Comparison of ENCODE assay signal across 9 mouse cellular contexts in genomic region chr13:50031757-50032156, GRCm38 (mm10).
A peak's percentile ranks its signal among the peaks of the same experiment; 100 is the strongest.
DNase-seq lines count a peak whose midpoint lies in the region; ATAC-seq and TF ChIP-seq lines count a peak whose summit lies in the region.
"Had no signal": no experiment of that assay in that cellular context is flagged by ENCODE, and none has a peak within 500 bp of the region (broad histone marks: within the 10 kb centered on the region; RNA-seq: fewer than 3 reads in every experiment).

No protein-coding gene starts in this region.

- no peak for TF ChIP-seq POLR2A in thymus, adult 2 months (IDR thresholded peaks at IDR 0.05; ENCODE audit: control insufficient read depth, extremely low read depth, insufficient read depth, low read length, poor library complexity)

- 20% methylated on average over 1 of the region's 1 CpGs for WGBS in liver, embryonic 14.5 days (ENCODE audit: insufficient replicate concordance)
- 8% methylated on average over 1 of the region's 1 CpGs for WGBS in liver, embryonic 12.5 days (ENCODE audit: insufficient replicate concordance)
- WGBS in thymus, adult 2 months, result 27% methylated on average over 1 of the region's 1 CpGs

- H3K36me3 ChIP-seq in liver, embryonic 14.5 days (replicated peaks; ENCODE audit: control insufficient read depth, insufficient read depth, low read depth), result no peaks in the 10 kb centered on the region
- no peaks in the 10 kb centered on the region for H3K36me3 ChIP-seq in liver, embryonic 12.5 days
- H3K36me3 ChIP-seq in thymus, adult 2 months (ENCODE audit: control insufficient read depth, insufficient read depth, low read length), result no peaks in the 10 kb centered on the region

- peak; percentile 60 for TF ChIP-seq CTCF in gastrocnemius, adult 2 months (IDR thresholded peaks at IDR 0.05)
- peak; percentile 53 for TF ChIP-seq CTCF in liver, embryonic 14.5 days (IDR thresholded peaks at IDR 0.05; ENCODE audit: low read depth)
- TF ChIP-seq CTCF in Patski (IDR thresholded peaks at IDR 0.05), result peak; percentile 21
- TF ChIP-seq CTCF in thymus, adult 2 months (IDR thresholded peaks at IDR 0.05; ENCODE audit: borderline replicate concordance, control insufficient read depth, extremely low read depth, insufficient read depth, low read length, poor library complexity), result no peak

- POLR2A ChIA-PET in Patski (lab: Charles Lee), result no interaction called here

- H3K9me3 ChIP-seq in liver, embryonic 14.5 days (ENCODE audit: control insufficient read depth, low read length), result no peaks in the 10 kb centered on the region
- H3K9me3 ChIP-seq in liver, embryonic 12.5 days (replicated peaks), result no peaks in the 10 kb centered on the region

- CTCF ChIA-PET in Patski (lab: Charles Lee), result no interaction called here

- no peak overlapping the region for H3K4me2 ChIP-seq in liver, embryonic 14.5 days (ENCODE audit: low read depth)
- H3K4me2 ChIP-seq in liver, embryonic 12.5 days, result no peak overlapping the region

- no peaks in the 10 kb centered on the region for H3K4me1 ChIP-seq in liver, embryonic 14.5 days (replicated peaks; ENCODE audit: control insufficient read depth in 2 of 2, insufficient read depth in 2 of 2, low read length in 1 of 2)
- no peaks in the 10 kb centered on the region for H3K4me1 ChIP-seq in liver, embryonic 12.5 days
- no peaks in the 10 kb centered on the region for H3K4me1 ChIP-seq in thymus, adult 2 months (replicated peaks; ENCODE audit: control insufficient read depth, insufficient read depth, low read length)

- TF ChIP-seq EP300 in liver, embryonic 14.5 days (IDR thresholded peaks at IDR 0.05; ENCODE audit: low read depth), result no peak

- H3K27ac ChIP-seq in gastrocnemius, adult 2 months, result no peak overlapping the region
- no peak overlapping the region for H3K27ac ChIP-seq in liver, embryonic 14.5 days
- H3K27ac ChIP-seq in liver, embryonic 12.5 days, result no peak overlapping the region
- H3K27ac ChIP-seq in thymus, adult 2 months (ENCODE audit: control insufficient read depth, insufficient read depth, low read length), result no peak overlapping the region

- H3K4me3 ChIP-seq in gastrocnemius, adult 2 months, result no peak overlapping the region
- H3K4me3 ChIP-seq in liver, embryonic 14.5 days (ENCODE audit: insufficient read depth in 1 of 2, low read depth in 2 of 2, low read length in 2 of 2), result no peak overlapping the region
- no peak overlapping the region for H3K4me3 ChIP-seq in liver, embryonic 12.5 days
- no peak overlapping the region for H3K4me3 ChIP-seq in thymus, adult 2 months (ENCODE audit: control insufficient read depth, insufficient read depth, low read length)

- intact Hi-C loops in gastrocnemius, adult 2 months (cut with DNase I), result no loop called here
- intact Hi-C loops in gastrocnemius, postnatal 36 days (cut with DNase I), result no loop called here

- H3K27me3 ChIP-seq in liver, embryonic 14.5 days (ENCODE audit: control insufficient read depth, insufficient read depth, low read length), result no peaks in the 10 kb centered on the region
- no peaks in the 10 kb centered on the region for H3K27me3 ChIP-seq in liver, embryonic 12.5 days (replicated peaks)
- H3K27me3 ChIP-seq in Patski, result no peaks in the 10 kb centered on the region
- no peaks in the 10 kb centered on the region for H3K27me3 ChIP-seq in thymus, adult 2 months (ENCODE audit: control insufficient read depth, insufficient read depth, low read length)

- in situ Hi-C loops in Patski (cut with MboI; ENCODE audit: low pct_unique_long_range_greater_than_20kb), result no loop called here

- peak; percentile 38 for DNase-seq in gastrocnemius, adult 2 months
- no peak for DNase-seq in gastrocnemius, postnatal 36 days
- DNase-seq in liver, embryonic 14.5 days (ENCODE audit: low read depth in 3 of 3, low spot score in 3 of 3), result no peak
- DNase-seq in Patski (ENCODE audit: low read depth, low spot score), result no peak
- peak; percentile 6 to 53 for DNase-seq in kidney, postnatal 36 days
- DNase-seq in thymus, adult 2 months, result no peak
- no peak for DNase-seq in thymus, postnatal 25 days
- DNase-seq: forebrain, postnatal 0 days had no signal

- ATAC-seq in liver, embryonic 14.5 days (ENCODE audit: insufficient read depth), result no peak
- no peak for ATAC-seq in liver, embryonic 12.5 days
- no peak for ATAC-seq in Patski
- ATAC-seq: forebrain, postnatal 0 days had no signal

- no peak overlapping the region for H3K9ac ChIP-seq in liver, embryonic 14.5 days (replicated peaks)
- H3K9ac ChIP-seq in liver, embryonic 12.5 days, result no peak overlapping the region
- H3K9ac ChIP-seq: forebrain, postnatal 0 days had no signal

Comparison
In these comparisons a context has a peak if more than half of its experiments do, and no peak if none do; other contexts are left out.
1. DNase-seq: peak in gastrocnemius, adult 2 months (single experiment) and kidney, postnatal 36 days (2 of 2); none in gastrocnemius, postnatal 36 days (0 of 2), liver, embryonic 14.5 days (0 of 3), Patski (single experiment), thymus, adult 2 months (single experiment) and thymus, postnatal 25 days (single experiment).